Mouse (Mus musculus): Measurements from ENCODE around the gene Rprml. TPM values are rescaled to one million over a fixed set of nuclear protein-coding genes. Genes with fewer than 3 reads are reported as not detected.
A peak's percentile ranks its signal among the peaks of the same experiment; 100 is the strongest.
"Not testable (repeated sequence)": the region's sequence is repeated elsewhere in the genome, so short reads cannot be mapped to it uniquely, and the experiment has no call there.

Rprml gene
- total RNA-seq, 4 experiments from 2014 or later: 0.58 TPM; not detected in 3

DNA sequence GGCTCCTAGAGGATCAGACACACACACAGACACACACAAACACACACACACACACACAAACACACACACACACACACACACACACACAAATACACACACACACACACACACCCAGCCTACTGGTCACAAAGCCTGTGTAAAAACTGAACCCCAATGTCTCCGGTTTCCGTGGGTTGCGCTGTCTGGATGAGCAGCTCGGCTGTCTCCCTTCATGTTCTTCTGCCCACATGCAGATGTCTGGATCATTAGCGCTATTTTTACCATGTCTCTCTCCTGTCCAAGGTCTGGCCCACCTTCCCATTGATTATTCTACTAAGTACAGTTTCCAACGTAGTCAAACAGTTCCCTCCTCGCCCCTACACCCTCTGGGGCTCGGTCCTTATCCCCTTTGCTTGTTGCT is 13.7 kb downstream of the Rprml start:
- DNase-seq (ENCODE audit: low spot score in 2 of 2): no peak

DNA sequence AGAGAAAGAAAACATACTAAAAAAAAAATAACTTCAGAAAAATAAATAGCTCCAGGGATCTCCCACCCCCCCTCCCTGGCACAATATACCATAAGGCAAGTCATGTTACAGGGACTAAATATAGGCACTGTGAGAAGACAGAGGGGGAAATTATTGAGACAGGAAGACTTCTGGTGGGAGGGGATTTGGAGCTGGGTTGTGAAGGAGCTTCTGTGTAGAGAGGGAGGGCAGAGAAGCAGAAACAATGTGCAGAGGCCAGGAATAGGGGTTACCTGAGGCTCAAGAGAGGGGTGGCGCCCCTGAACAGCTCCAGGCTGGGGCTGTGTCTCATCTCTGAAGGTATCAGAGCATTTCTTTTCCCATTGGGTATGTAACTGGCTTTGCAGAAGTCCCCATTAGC is 16.3 kb downstream of the Rprml start:
- DNase-seq (ENCODE audit: low spot score in 2 of 2): no peak

DNA sequence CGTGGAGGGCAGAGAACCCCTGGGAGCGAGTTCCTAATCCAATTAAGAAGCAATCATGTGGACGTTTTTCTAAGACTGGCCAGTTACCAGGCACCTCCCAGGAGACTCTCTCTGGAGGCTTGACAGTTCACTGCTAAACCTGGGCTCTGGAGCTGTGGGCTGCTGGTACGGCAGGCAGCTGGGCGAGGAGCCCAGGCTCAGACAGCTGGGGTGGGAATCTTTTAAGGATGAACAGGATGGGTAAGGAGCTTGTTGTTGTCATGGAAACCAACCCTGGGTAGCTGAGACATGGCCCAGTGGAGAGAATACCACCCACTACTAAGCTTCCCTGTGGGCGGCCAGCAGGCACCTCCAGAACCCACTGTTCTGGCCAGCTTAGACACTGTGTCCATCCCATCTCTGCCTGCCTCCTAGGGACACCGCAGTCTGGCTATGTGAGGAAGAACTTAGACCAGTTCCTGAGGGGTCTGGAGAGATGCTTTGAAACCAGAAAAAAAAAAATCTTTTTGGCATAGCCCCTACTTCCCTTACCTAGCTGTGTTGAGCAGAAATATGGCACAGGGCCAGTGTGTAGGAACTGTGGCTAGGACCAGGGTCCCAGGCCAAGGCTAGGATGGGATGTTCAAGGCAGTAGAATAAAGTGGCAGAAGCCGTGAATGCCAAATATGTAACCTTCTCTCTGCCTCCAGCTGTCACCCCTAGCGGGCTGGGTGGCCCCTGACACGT is 17.0 kb downstream of the Rprml start:
- DNase-seq (ENCODE audit: low spot score in 2 of 2): no peak

DNA sequence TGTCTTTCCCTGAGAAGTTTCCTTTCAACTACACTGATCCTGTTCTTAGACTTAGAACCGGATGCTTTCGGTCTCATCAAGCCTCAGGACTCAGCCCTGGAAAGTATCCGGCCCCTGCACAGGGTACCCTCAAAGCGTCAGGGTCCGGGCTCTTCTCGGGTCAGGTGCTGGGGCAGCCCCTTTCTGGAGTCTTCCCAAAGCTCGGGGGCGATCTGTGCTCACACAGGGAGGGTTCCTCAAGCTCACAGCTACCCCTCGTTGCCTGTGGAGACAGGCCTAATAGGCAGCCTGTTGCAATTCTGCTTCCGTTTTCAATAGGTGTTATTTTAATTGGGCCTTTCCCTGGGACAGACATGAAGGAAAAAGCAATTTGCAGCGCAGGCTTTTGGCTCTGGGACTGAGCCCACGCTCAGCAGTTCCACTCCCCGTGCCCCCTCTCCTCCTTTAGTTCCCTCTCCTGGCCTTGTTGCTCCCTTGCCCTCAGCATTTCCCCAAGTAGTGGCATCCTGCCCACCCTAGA is 17.6 kb downstream of the Rprml start:
- no peak for DNase-seq (ENCODE audit: low spot score in 2 of 2)

DNA sequence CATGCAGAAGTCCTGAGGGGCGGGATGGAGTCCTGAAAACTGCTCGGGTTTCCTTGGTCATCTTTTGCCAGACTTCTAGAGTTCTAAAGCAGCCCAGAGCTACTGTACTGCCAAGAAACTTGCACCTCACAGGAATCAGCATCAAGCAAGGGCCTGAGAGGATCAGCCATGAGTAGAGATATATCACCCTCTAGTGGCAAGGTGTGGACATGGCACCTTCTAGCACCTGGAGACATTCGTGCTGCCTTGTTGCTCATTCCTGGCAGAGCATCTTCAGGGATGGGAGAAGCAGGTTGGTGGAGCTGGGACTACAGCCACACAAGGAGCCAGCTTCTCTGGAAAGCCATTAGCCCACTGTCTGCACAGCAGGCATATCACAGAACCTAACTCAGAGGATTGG is 26.2 kb downstream of the Rprml start:
- no peak for DNase-seq (ENCODE audit: low spot score in 2 of 2)

DNA sequence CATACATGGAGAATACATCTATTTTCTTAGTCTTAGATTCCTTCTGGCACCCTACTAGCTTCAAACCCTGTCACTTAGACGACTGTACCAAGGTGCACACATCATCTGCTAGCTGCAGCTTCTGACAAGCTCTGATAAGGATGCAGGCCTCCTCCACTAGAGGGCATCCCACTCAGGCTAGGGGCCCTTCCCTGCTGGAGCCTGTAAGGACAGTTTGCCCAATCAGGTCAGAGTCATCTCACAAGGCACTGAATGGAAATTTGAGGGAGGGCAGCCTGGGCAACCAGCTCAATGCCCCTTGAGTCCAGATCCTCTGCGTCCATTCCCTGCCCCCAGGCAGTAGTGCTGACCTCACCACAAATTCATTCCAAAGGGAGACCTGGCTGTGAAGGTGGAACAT is 27.7 kb downstream of the Rprml start:
- not testable (repeated sequence) for DNase-seq (ENCODE audit: low spot score in 2 of 2)

DNA sequence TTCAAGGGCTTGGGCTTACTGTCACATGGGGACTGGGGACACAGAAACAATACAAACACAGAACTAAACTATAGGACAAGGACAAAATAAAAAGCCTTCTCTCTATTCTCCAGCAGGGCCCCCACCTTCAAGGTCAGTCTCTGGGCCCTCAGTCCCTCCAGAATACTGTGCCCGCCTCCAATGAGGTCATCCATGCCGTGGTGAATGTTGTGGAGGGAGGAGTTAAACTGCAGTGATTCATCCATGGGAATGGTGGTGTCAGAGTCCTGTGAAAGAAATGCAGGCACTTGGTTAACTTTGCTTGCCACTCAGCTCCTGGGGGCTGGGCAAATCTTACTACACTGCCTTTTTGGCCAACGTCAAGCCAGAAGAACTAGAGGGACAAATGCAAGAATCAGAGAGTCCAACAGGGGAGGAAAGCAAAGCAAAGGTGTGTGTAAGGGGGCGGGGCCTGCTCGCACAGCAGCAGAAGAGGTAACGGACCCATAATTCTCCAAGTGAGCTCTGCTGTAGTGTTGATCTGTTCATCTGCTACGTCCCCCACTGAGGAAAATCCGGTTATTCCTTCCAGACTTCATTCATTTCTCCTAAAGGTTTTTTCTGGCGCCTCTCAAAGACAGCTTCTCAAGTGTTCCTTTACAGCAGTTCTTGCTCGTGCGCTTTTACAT is 34.4 kb downstream of the Rprml start:
- no peak for DNase-seq (ENCODE audit: low spot score in 2 of 2)

DNA sequence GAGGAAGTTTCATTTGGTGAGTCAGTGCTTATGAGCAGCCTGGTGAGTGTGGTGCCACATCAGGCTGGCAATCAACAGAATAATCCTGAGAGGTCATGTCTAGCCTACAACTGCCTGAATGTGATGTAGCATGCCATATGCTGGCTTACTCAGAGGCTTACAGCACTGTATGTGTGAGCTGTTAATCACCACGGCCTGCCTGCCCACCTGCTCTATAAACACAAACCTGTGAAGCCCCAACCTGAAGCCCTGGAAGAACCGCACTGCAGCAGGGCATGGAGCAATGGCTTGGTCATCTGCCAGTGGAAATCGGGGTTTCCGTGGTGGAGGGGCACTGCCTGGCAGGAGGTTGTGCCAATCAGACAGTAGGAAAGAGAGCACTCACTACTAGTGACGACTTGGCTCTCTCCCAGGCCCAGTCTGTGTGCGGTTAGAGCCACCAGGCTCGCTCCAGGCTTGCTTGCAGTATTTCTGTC is 35.9 kb downstream of the Rprml start:
- no peak for DNase-seq (ENCODE audit: low spot score in 2 of 2)

DNA sequence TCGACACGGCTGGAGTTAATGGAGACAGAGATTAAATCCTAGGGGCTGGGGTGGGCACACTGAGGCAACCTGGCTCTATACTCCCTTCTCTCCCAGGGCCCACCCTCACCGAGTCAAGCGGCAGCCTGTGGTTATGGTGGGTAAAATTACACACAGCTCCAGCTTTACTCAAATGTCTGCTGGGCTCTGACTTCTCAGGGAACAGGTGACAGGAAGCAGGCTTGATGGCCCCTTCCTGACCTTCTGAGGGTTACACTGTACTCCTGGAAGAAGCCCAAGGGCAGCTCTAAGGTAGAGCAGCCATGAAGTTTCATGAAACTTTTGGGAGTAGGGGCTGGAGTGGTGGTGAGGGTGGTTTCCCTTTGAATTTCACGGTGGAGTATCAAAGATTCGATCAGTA is 37.3 kb downstream of the Rprml start:
- no peak for DNase-seq (ENCODE audit: low spot score in 2 of 2)

DNA sequence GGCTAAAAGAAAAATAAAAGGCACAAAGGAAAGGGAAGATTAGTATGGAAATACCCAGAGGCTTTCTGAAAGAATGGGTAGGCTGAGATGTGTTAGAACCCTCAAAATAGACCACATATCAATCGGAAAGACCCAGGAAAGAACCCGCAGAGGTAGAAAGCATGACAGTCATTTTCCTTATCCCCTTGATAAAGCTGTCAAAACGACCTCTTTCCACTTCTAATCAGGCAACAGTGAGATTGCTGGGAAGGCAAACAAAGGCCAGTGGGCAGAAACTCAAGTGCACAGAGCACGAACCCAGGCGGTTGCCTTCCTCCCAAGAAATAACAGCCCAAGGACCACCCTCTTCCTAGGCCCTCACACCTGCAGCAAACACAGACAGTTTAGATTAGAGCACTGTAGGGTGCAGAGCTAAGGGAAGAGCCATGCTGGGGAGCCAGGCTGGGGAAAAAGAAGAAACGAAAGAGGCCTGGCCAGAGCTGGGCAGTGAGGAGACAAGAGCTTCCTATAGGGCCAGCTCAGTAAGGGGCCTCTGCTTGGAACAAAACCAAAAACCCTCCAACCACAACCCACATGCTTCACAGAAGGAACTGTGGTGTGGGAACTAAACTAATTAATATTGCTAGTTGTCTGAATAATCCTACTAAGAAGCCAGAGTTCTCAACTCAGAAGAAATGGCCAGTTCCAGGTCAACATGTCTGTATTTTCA is 39.1 kb downstream of the Rprml start:
- no peak for DNase-seq (ENCODE audit: low spot score in 2 of 2)

DNA sequence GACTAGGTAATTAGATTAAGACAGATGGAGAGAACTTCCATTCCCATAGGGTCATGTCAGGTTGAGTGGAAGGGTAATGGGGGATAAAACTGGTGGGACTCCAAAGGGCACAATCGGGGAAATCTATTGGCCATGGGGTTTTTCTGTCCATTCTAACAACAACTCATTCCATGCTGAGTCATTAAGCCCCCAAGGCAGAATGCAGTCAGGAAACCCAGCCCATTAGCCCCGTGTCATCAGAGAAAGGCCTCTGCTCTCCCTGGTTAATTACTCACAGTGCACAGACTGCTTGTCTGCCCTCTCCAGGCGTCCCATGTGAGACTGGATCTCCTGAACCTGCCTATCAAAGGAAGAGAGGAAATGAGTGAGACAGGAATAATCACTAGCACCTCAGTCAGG is 39.6 kb downstream of the Rprml start:
- DNase-seq (ENCODE audit: low spot score in 2 of 2): no peak

DNA sequence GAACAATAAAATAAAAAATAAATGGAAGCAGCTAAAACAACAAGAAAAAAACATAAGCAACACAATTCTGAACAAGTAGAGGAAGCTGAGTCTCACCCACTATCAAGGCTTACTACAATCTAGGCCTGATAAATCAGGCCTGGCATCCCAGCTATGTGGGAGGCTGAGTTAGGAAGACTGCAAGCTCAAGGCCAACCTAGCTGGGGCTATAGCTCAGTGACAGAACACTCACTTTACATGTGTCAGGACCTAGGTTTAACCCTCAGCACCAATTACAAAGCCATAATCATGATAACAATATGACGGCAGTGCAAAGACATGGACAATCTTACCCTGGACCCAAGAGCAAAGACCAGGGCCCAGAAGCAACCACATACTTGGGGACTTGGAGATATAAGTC is 41.7 kb downstream of the Rprml start:
- DNase-seq (ENCODE audit: low spot score in 2 of 2): no peak

DNA sequence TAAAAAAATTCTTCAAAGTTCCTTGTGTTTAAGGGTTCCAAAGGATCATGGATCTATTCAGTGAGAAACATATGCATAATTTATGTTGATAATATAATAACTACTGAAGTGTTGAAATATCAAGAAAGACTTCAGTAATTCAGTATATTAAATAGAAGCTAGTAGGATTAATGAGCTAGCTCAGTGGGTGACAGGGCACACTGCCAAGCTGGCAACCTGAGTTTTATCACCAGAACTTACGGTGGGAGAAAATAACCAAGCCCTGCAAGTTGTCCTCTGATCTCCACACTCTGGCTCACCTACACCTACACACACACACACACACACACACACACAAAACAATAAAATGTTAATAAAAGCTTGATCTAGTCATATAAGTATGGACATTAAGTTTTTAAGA is 43.9 kb downstream of the Rprml start:
- no peak for DNase-seq (ENCODE audit: low spot score in 2 of 2)

DNA sequence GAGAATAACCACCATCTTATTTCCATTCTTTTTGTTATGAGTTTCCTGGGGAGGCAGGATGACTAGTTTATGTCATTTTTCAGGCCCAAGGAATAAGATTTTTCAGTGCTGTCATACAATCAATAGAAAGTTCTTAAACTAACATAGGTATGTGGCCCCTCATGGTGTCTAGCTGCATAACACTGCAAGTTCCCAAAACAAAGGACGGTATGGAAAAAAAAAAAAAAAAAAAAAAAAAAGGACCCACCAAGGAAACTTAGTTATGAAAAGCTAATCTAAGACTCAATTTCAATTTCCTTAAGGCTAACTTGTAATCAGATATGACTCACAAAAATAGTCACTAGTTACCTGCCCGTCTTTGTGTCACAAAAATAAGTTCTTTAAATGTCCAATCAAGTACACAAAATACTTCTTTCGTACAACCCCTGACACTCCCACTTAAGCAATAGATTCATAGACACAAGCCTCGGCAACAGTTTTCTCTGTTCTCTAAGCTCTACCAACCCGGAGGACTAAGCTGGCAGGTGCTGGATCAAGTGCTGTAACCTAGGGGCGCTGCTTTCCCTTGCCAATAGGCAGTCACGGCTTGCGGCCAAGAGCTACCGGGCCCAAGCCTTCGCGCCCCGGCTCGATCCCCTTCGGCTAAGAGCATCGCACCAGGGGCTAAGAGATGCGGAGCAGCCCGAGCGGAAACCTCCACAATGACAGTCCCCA is 47.6 kb downstream of the Rprml start:
- no peak for DNase-seq (ENCODE audit: low spot score in 2 of 2)

DNA sequence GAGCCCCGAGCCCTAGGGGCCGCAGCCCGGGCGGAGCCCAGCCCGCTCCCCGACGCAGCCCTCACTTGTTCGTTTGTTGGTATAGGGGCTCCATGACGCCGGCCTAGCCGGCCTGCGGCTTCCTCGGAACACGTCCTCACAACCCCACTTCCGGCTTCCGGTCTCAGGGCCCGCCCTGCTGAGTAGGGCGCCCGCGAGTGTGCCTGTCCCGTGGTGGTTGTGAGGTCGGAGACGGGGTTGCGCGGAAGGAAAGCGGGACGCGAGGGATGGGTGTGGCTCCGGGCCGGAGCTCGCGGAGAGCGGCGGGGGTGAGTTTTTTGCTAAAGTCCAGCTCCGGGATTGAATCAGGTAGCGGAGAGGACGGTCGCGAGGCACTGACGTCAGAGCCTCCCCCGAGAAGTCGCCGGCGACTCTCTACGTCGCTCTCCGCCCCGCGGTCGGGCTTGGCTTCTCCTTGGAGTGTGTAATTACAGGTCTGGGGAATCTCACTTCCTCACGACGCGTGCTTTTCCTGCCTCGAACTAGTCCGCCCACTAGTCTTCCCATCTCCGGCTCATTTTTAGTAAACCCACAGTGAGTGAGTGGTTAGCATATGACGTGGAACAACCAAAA is 48.3 kb downstream of the Rprml start, which contains the start of gene Gosr2:
Gene Gosr2, minus strand, starts transcription at position 334 of the 612 bp plus-strand sequence.
- DNase-seq (ENCODE audit: low spot score in 2 of 2): peak; percentile 81 to 82

DNA sequence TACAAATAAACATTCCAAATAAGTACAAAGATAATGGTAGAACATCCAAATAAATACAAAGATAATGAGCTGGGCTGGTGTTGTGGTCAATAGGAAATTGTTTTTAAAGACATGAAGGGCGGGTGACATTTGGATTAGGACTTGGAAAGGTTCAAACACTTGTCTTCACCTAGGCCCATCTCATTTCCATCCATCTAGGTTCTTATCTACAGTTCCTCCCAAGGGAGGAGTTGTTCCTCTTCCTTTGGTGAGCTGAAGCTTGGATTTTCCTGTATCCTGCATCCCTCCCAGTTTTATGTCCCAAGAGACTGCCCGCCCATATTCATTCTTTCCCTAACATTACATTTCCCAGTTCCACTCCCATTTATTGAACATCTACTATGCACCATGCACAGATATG is 48.9 kb downstream of the Rprml start:
- DNase-seq (ENCODE audit: low spot score in 2 of 2): no peak

Other genes with a start within 250 kb of the Rprml start
- 10 to 100 TPM; 14.1 to 16.4 (median 15.1) TPM for gene Plekhm1, start 236.9 kb upstream of the Rprml start, total RNA-seq (2022)
- not detected for gene Lrrc37a, start 145.0 kb upstream of the Rprml start, total RNA-seq (2022)
- gene Gm884, start 28.4 kb upstream of the Rprml start, total RNA-seq (2022): not detected
- not detected for gene Lyzl6, start 10.7 kb upstream of the Rprml start, total RNA-seq (2022)
- 10 to 100 TPM; 36.4 to 47.4 (median 42.7) TPM for gene Gosr2, start 48.3 kb downstream of the Rprml start, total RNA-seq (2022)
- under 1 TPM in 1 of 4 experiments, not detected in 3; 0.19 TPM for gene Wnt9b, start 100.3 kb downstream of the Rprml start, total RNA-seq (2022)
- gene Wnt3, start 124.6 kb downstream of the Rprml start, total RNA-seq (2022): under 1 TPM in 2 of 4 experiments, not detected in 2; 0.07 to 0.09 TPM